Mouse (Mus musculus): ENCODE data around the gene Nrbp1. TPM values are rescaled to one million over a fixed set of nuclear protein-coding genes. Genes with fewer than 3 reads are reported as not detected.

The Nrbp1 gene
- total and polyA plus RNA-seq, 3 experiments = 34.5 to 41.5 (median 36.6) TPM

DNA sequence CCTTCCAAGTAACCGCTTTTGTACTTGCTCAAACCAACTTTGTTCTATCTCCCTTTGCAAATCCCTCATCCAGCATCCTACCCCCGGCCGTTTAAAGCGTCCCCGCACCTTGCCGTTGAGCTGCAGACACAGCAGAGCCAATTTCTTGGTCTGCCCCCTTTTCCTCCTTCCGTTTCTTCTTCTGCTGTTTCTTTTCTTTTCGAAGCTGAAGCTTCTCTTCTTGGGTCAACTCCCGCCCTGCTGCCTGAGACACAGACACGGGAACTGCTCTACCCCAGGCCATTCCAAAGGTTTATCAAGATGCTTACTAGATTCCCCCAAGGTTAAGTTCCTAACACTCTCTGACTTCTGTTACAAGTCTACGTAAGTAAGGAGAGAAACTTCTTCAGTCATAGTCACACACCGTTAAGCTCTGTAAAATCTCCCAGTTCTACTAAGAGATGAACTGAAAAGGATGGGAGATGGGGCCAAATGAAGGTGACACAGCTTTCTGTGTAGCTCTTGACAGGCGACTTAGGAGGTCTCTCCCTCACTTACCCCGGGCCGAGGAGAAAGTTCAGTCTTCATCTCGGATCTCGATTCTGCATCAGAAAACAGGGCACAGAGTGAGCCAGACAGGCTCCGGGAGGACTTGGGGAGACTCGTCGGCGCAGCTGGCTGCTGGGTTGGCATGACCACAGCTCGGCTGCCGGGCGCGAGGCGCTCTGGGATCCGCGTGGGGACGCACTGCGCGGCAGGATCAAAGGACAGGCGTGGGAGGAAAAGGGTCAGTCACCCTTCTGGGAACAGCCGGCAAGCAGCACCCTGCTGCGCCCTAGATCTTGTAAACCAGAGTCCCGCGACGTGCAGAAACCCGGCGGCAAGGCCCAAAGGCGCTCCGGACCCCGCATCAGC, 48.4 kb upstream of the Nrbp1 start:
- peak overlapping the region; percentile 54; the same call in 1 of the 2 replicates for H3K27ac ChIP-seq (ENCODE audit: insufficient read depth, low read depth)
- peak; percentile 28 for DNase-seq (ENCODE audit: extremely low read depth)
- peak overlapping the region; percentile 94 for H3K4me2 ChIP-seq (ENCODE audit: insufficient read depth, low read depth, poor library complexity, severe bottlenecking)
- H3K36me3 ChIP-seq (replicated peaks in 1 of 2; ENCODE audit: control insufficient read depth in 1 of 2, insufficient read depth in 1 of 2, low read length in 1 of 2) = peaks cover 56 to 68% of the 10 kb centered on the region in 2 experiments
- H3K27me3 ChIP-seq (replicated peaks) = no peaks in the 10 kb centered on the region
- peak overlapping the region; percentile 91 for H3K9ac ChIP-seq (ENCODE audit: insufficient read depth, low read depth)
- H3K79me2 ChIP-seq (replicated peaks; ENCODE audit: control insufficient read depth, extremely low read depth, insufficient read depth, poor library complexity, severe bottlenecking) = peaks cover 27% of the 10 kb centered on the region
- dilution Hi-C loops (cut with MboI; ENCODE audit: extremely low pct_ligation_motif_present, extremely low pct_unique_long_range_greater_than_20kb, low sequenced_read_pairs) = no loop called here
- in situ Hi-C loops (cut with MboI; ENCODE audit: low pct_ligation_motif_present, low pct_unique_long_range_greater_than_20kb, low sequenced_read_pairs) = no loop called here
- TF ChIP-seq UBTF (IDR thresholded peaks at IDR 0.05; ENCODE audit: low read depth, low read length) = no peak
- no peak for TF ChIP-seq BHLHE40 (IDR thresholded peaks at IDR 0.05; ENCODE audit: low read depth, low read length)
- no peak for TF ChIP-seq EP300 (IDR thresholded peaks at IDR 0.05; ENCODE audit: low read length)
- TF ChIP-seq CHD1 (IDR thresholded peaks at IDR 0.05; ENCODE audit: low read depth, low read length) = peak; percentile 73; the same call in 1 of the 2 replicates
- H3K9me3 ChIP-seq (replicated peaks; ENCODE audit: low read length) = no peaks in the 10 kb centered on the region
- peak overlapping the region; percentile 55 to 96 (median 71) for H3K4me3 ChIP-seq (replicated peaks in 1 of 3; ENCODE audit: low read depth in 2 of 3, low read length in 2 of 3, poor library complexity in 1 of 3)
- peaks cover 2 to 29% of the 10 kb centered on the region in 2 experiments; a peak in 3 of 4 replicates for H3K4me1 ChIP-seq (ENCODE audit: control insufficient read depth in 1 of 2, insufficient read depth in 2 of 2)

DNA sequence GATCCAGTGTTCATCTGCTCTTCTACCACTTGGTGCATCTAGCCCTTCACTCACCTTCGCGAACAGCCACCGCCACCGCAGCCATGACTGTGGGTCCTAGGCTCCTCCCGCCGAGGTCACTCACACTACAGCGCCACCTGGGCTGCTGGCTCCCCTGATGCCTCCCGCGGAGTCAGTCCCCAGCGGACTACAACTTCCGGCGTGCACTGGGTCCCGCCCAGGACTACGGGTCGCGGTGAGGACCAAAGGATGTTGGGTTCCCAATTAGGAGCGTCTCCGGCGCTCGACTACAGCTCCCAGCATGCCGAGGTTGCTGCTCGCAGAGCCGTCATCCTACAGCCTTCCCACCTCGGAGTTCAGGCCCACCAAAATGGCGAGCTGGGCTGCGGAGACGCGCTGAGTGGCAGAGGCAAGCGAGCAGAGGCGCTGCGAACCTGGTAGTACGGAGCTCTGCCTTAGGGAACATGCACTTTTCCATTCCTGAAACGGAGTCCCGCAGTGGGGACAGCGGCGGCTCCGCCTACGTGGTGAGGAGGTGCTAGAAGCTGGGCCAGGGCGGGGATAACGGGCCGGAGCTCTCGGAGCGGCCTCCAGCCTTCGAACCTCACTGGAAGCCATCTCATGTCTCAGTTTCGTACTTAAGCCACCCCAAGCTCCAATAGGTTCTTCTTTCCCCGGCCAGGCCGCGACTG, 47.6 kb upstream of the Nrbp1 start, which contains the start of the genes Snx17 and Eif2b4:
TSS of gene Snx17 (plus strand) at position 289 of the 692 bp plus-strand sequence.
TSS of gene Eif2b4 (minus strand) at position 492 of the 692 bp plus-strand sequence.
- peak; percentile 98 for DNase-seq (ENCODE audit: extremely low read depth)
- dilution Hi-C loops (cut with MboI; ENCODE audit: extremely low pct_ligation_motif_present, extremely low pct_unique_long_range_greater_than_20kb, low sequenced_read_pairs) = no loop called here
- peak; percentile 96 for TF ChIP-seq SIN3A (IDR thresholded peaks at IDR 0.05; ENCODE audit: low read length)
- TF ChIP-seq ZKSCAN1 (IDR thresholded peaks at IDR 0.05; ENCODE audit: borderline replicate concordance, low read depth, low read length) = no peak
- TF ChIP-seq TCF12 (IDR thresholded peaks at IDR 0.05; ENCODE audit: low read depth, low read length) = peak; percentile 94
- no peak for TF ChIP-seq CHD1 (IDR thresholded peaks at IDR 0.05; ENCODE audit: low read depth, low read length)
- peak; percentile 88; the same call in 1 of the 2 replicates for TF ChIP-seq MEF2A (IDR thresholded peaks at IDR 0.05; ENCODE audit: borderline replicate concordance, low read depth, low read length)
- peak; percentile 53; the same call in 1 of the 2 replicates for TF ChIP-seq MYC (IDR thresholded peaks at IDR 0.05; ENCODE audit: low read depth, low read length)
- no peak for TF ChIP-seq MAFK (IDR thresholded peaks at IDR 0.05; ENCODE audit: insufficient replicate concordance, low read length)
- TF ChIP-seq UBTF (IDR thresholded peaks at IDR 0.05; ENCODE audit: low read depth, low read length) = peak; percentile 63; the same call in 1 of the 2 replicates
- TF ChIP-seq HCFC1 (IDR thresholded peaks at IDR 0.05; ENCODE audit: low read depth, low read length) = peak; percentile 97
- TF ChIP-seq GABPA (IDR thresholded peaks at IDR 0.05; ENCODE audit: insufficient replicate concordance, low read depth, low read length) = peak; percentile 90; the same call in 1 of the 2 replicates
- TF ChIP-seq MAZ (IDR thresholded peaks at IDR 0.05; ENCODE audit: low read depth, low read length) = peak; percentile 86
- TF ChIP-seq E2F4 (IDR thresholded peaks at IDR 0.05; ENCODE audit: insufficient replicate concordance, low read depth, low read length) = peak; percentile 79; the same call in 1 of the 2 replicates
- TF ChIP-seq JUN (IDR thresholded peaks at IDR 0.05; ENCODE audit: insufficient read depth, low read depth, low read length) = no peak
- no peak for TF ChIP-seq USF2 (conservative IDR thresholded peaks at IDR 0.05; ENCODE audit: low read depth, low read length)
- peak; percentile 48; the same call in 1 of the 2 replicates for TF ChIP-seq ZMIZ1 (IDR thresholded peaks at IDR 0.05; ENCODE audit: low read depth, low read length)
- TF ChIP-seq RAD21 (IDR thresholded peaks at IDR 0.05; ENCODE audit: low read depth, low read length) = no peak
- TF ChIP-seq ETS1 (conservative IDR thresholded peaks at IDR 0.05; ENCODE audit: low read depth, low read length) = peak; percentile 32
- TF ChIP-seq BHLHE40 (IDR thresholded peaks at IDR 0.05; ENCODE audit: low read depth, low read length) = no peak
- peak; percentile 61; the same call in 1 of the 2 replicates for TF ChIP-seq NRF1 (IDR thresholded peaks at IDR 0.05; ENCODE audit: low read depth, low read length)
- TF ChIP-seq NELFE (IDR thresholded peaks at IDR 0.05; ENCODE audit: low read depth, low read length) = peak; percentile 87
- TF ChIP-seq POLR2AphosphoS2 (IDR thresholded peaks at IDR 0.05; ENCODE audit: low read depth, low read length) = no peak
- no peak for TF ChIP-seq RCOR1 (conservative IDR thresholded peaks at IDR 0.05; ENCODE audit: low read depth, low read length)
- no peak for TF ChIP-seq ZC3H11A (IDR thresholded peaks at IDR 0.05; ENCODE audit: low read depth, low read length)
- no peak for TF ChIP-seq JUND (conservative IDR thresholded peaks at IDR 0.05; ENCODE audit: low read depth, low read length)
- no peak for TF ChIP-seq PAX5 (IDR thresholded peaks at IDR 0.05; ENCODE audit: low read length)
- TF ChIP-seq MAX (IDR thresholded peaks at IDR 0.05; ENCODE audit: low read length) = peak; percentile 34; the same call in 1 of the 2 replicates

More for the DNA sequence above, 47.6 kb upstream of the Nrbp1 start, which contains the start of the genes Snx17 and Eif2b4:
- Histone ChIP-seq H3K9me3 (replicated peaks; ENCODE audit: low read length) (no peaks in the 10 kb centered on the region), H3K4me2 (ENCODE audit: insufficient read depth, low read depth, poor library complexity, severe bottlenecking) (peak within 1 kb of the TSS; percentile 94), H3K79me2 (replicated peaks; ENCODE audit: control insufficient read depth, extremely low read depth, insufficient read depth, poor library complexity, severe bottlenecking) (peaks cover 27% of the 10 kb centered on the region), H3K36me3 (replicated peaks in 1 of 2; ENCODE audit: control insufficient read depth in 1 of 2, insufficient read depth in 1 of 2, low read length in 1 of 2) (peaks cover 57 to 68% of the 10 kb centered on the region in 2 experiments), H3K27me3 (replicated peaks) (no peaks in the 10 kb centered on the region), H3K27ac (ENCODE audit: insufficient read depth, low read depth) (peak within 1 kb of the TSS; percentile 82), H3K9ac (ENCODE audit: insufficient read depth, low read depth) (peak within 1 kb of the TSS; percentile 91), H3K4me1 (ENCODE audit: control insufficient read depth in 1 of 2, insufficient read depth in 2 of 2) (peaks cover 2 to 29% of the 10 kb centered on the region in 2 experiments; a peak in 3 of 4 replicates), H3K4me3 (replicated peaks in 1 of 3; ENCODE audit: low read depth in 2 of 3, low read length in 2 of 3, poor library complexity in 1 of 3) (peak within 1 kb of the TSS; percentile 83 to 96 (median 88))
- in situ Hi-C loops (cut with MboI; ENCODE audit: low pct_ligation_motif_present, low pct_unique_long_range_greater_than_20kb, low sequenced_read_pairs) = no loop called here
